Mouse (Mus musculus): ENCODE measurements around the gene Olfr279. TPM values are rescaled to one million over a fixed set of nuclear protein-coding genes. Genes with fewer than 3 reads are reported as not detected.
A peak's percentile ranks its signal among the peaks of the same experiment; 100 is the strongest.

Gene Olfr279
- polyA plus RNA-seq, 1 experiment from 2014 or later, result not detected

- Histone ChIP-seq H3K4me3 (ENCODE audit: low read depth, low read length) (no peak overlapping the region), H3K9me3 (ENCODE audit: control insufficient read depth, low read length) (no peaks in the 10 kb centered on the region), H3K9ac (ENCODE audit: low read depth, low read length) (no peak overlapping the region), H3K27ac (ENCODE audit: low read depth, low read length) (no peak overlapping the region), H3K4me1 (replicated peaks; ENCODE audit: control insufficient read depth, insufficient read depth, low read length) (0 out of 2 replicates have a peak, but pooled peaks cover 2% of the 10 kb centered on the region), H3K27me3 (replicated peaks; ENCODE audit: control insufficient read depth, insufficient read depth, low read length) (no peaks in the 10 kb centered on the region), H3K4me2 (no peak overlapping the region), H3K36me3 (ENCODE audit: control insufficient read depth, insufficient read depth, low read length) (peaks cover 50% of the 10 kb centered on the region)
- ATAC-seq (replicated peaks; ENCODE audit: low FRiP score), result no peak
- no peak for DNase-seq (ENCODE audit: low spot score)
- 90% methylated on average over 5 of the region's 5 CpGs for WGBS
These were observed 54.6 kb downstream of the Olfr279 start for GRCm38 (mm10) chr15:98546843-98547242.

Small RNAs within 50 kb of the gene (microRNA-seq; reads per million reads assigned to microRNA genes)
- gene Mir1291 (ENCODE audit: borderline number of aligned reads), result 6.0 reads per million, percentile 16 among the genes with 10 or more reads in this experiment

Other genes with a start within 250 kb of the Olfr279 start
- not detected in 2 replicates for gene H1fnt, start 235.1 kb upstream of the Olfr279 start, polyA plus RNA-seq (2014; fragmentation: Nextera tagmentation; extraction: Ambion mirVana)
- 0.18 and 0.27 TPM in 2 replicates for gene Zfp641, start 196.2 kb upstream of the Olfr279 start, polyA plus RNA-seq (2014; fragmentation: Nextera tagmentation; extraction: Ambion mirVana)
- not detected in 2 replicates for gene Olfr285, start 175.0 kb upstream of the Olfr279 start, polyA plus RNA-seq (2014; fragmentation: Nextera tagmentation; extraction: Ambion mirVana)
- gene Olfr284, start 151.4 kb upstream of the Olfr279 start, polyA plus RNA-seq (2014; fragmentation: Nextera tagmentation; extraction: Ambion mirVana), result not detected in 2 replicates
- gene Olfr283, start 111.5 kb upstream of the Olfr279 start, polyA plus RNA-seq (2014; fragmentation: Nextera tagmentation; extraction: Ambion mirVana), result not detected in 2 replicates
- not detected in 2 replicates for gene Olfr282, start 61.2 kb upstream of the Olfr279 start, polyA plus RNA-seq (2014; fragmentation: Nextera tagmentation; extraction: Ambion mirVana)
- not detected in 2 replicates for gene Olfr281, start 39.8 kb upstream of the Olfr279 start, polyA plus RNA-seq (2014; fragmentation: Nextera tagmentation; extraction: Ambion mirVana)
- not detected in 2 replicates for gene OR5BS1P, start 22.5 kb upstream of the Olfr279 start, polyA plus RNA-seq (2014; fragmentation: Nextera tagmentation; extraction: Ambion mirVana)
- gene Lalba, start 9.7 kb upstream of the Olfr279 start, polyA plus RNA-seq (2014; fragmentation: Nextera tagmentation; extraction: Ambion mirVana), result not detected in 2 replicates
- 92.6 and 94.2 TPM in 2 replicates for gene Kansl2, start 41.9 kb downstream of the Olfr279 start, polyA plus RNA-seq (2014; fragmentation: Nextera tagmentation; extraction: Ambion mirVana)
- 56.0 and 56.3 TPM in 2 replicates for gene Ccnt1, start 78.5 kb downstream of the Olfr279 start, polyA plus RNA-seq (2014; fragmentation: Nextera tagmentation; extraction: Ambion mirVana)
- gene 4930415O20Rik, start 78.6 kb downstream of the Olfr279 start, polyA plus RNA-seq (2014; fragmentation: Nextera tagmentation; extraction: Ambion mirVana), result 0.55 TPM in 1 of 2 replicates, not detected in the other
- 8.3 and 12.3 TPM in 2 replicates for gene Adcy6, start 117.7 kb downstream of the Olfr279 start, polyA plus RNA-seq (2014; fragmentation: Nextera tagmentation; extraction: Ambion mirVana)
- gene Cacnb3, start 138.4 kb downstream of the Olfr279 start, polyA plus RNA-seq (2014; fragmentation: Nextera tagmentation; extraction: Ambion mirVana), result 13.2 TPM in 2 replicates
- gene Ddx23, start 170.5 kb downstream of the Olfr279 start, polyA plus RNA-seq (2014; fragmentation: Nextera tagmentation; extraction: Ambion mirVana), result 18.8 and 19.4 TPM in 2 replicates
- 0.60 and 0.68 TPM in 2 replicates for gene Rnd1, start 185.1 kb downstream of the Olfr279 start, polyA plus RNA-seq (2014; fragmentation: Nextera tagmentation; extraction: Ambion mirVana)
- 0.09 and 0.19 TPM in 2 replicates for gene Ccdc65, start 215.8 kb downstream of the Olfr279 start, polyA plus RNA-seq (2014; fragmentation: Nextera tagmentation; extraction: Ambion mirVana)
- gene Fkbp11, start 235.8 kb downstream of the Olfr279 start, polyA plus RNA-seq (2014; fragmentation: Nextera tagmentation; extraction: Ambion mirVana), result 101 and 105 TPM in 2 replicates